Mouse (Mus musculus) embryonic fibroblast, embryonic 13.5 days (primary cell): ENCODE measurements at regions not wholly inside any gene's neighbourhood (a gene's known extent, or its start where the extent isn't known, plus 50 kb on each side); places are given as distances from the start of the nearest gene placed in this dataset.

Experiments used
- CTCF ChIP-seq: IDR thresholded peaks from 2 replicates; pipeline ENCODE4 v1.5.1; 2011; ENCODE audit warnings: mild to moderate bottlenecking, control low read depth, low read length, moderate library complexity, borderline replicate concordance; ENCODE audit not compliant: insufficient read depth
- POLR2A ChIP-seq: IDR thresholded peaks from 2 replicates; pipeline ENCODE4 v1.6.1; 2011; ENCODE audit warnings: low read depth, mild to moderate bottlenecking, control low read depth, low read length, moderate library complexity

- no peak for TF ChIP-seq CTCF
- TF ChIP-seq POLR2A: no peak
Observed at GRCm38 (mm10) chr16:30178596-30178995, 88.7 kb downstream of the Cpn2 start.
